Mouse (Mus musculus): ENCODE results near the gene Slc31a1.

DNA sequence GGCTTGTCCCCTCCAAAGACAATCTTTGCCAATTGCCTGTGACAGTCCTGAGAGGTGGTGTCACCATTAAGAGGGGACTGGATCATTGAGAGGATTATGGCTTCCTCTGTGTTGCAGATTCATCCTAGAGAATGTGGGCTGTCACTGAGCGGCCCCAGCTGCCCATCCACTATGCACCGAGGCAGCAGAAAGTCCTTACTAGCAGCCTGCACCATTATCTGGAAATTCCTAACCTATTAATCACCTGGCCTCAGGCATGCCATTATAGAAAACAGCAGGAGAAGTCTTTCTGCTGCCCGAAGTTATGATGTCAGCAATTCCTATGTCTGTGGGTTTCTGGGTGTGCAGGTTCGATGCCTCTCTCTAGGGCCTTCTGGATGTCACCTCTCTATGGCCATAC lies 80.5 kb downstream of the Slc31a1 start:
- TF ChIP-seq CTCF (IDR thresholded peaks at IDR 0.05; ENCODE audit: low read depth, low read length), result no peak
- TF ChIP-seq POLR2A (IDR thresholded peaks at IDR 0.05; ENCODE audit: extremely low read depth, insufficient read depth, low read length), result no peak
